Mouse (Mus musculus) liver, adult 2 months (tissue): ENCODE measurements around the gene Kbtbd13. TPM values are rescaled to one million over a fixed set of nuclear protein-coding genes. Genes with fewer than 3 reads are reported as not detected.
A peak's percentile ranks its signal among the peaks of the same experiment; 100 is the strongest.

Experiments used
- DNase-seq: peaks from one replicate; pipeline ENCODE4 v3.0.0-alpha.2; 2011; ENCODE audit warnings: low read depth, low spot score; ENCODE audit errors: extremely low read depth
- H3K27ac ChIP-seq: fragments of 200-500 bp; replicated peaks from 2 replicates; pipeline ENCODE4 v1.5.1; 2012; ENCODE audit warnings: low read depth, mild to moderate bottlenecking, control low read depth, inconsistent platforms, low read length; ENCODE audit not compliant: insufficient read depth
- H3K27me3 ChIP-seq: fragments of 200-500 bp; 2 replicates; pipeline ENCODE4 v1.6.1; 2012; ENCODE audit warnings: mild to moderate bottlenecking, moderate library complexity, low read length, inconsistent platforms; ENCODE audit not compliant: control insufficient read depth, insufficient read depth
- H3K36me3 ChIP-seq: fragments of 200-500 bp; 2 replicates; pipeline ENCODE4 v1.6.1; 2012; ENCODE audit warnings: low read length, inconsistent platforms; ENCODE audit not compliant: control insufficient read depth, insufficient read depth
- H3K4me1 ChIP-seq: fragments of 200-500 bp; 2 replicates; pipeline ENCODE4 v1.6.1; 2011; ENCODE audit warnings: low read length; ENCODE audit not compliant: control insufficient read depth, insufficient read depth
- H3K4me3 ChIP-seq: fragments of 200-500 bp; 2 replicates; pipeline ENCODE4 v1.5.1; 2011; ENCODE audit warnings: low read depth, mild to moderate bottlenecking, control low read depth, low read length, moderate library complexity; ENCODE audit not compliant: insufficient read depth
- H3K79me2 ChIP-seq: fragments of 200-500 bp; 2 replicates; pipeline ENCODE4 v1.6.1; 2012; ENCODE audit warnings: inconsistent platforms, mild to moderate bottlenecking, low read length, moderate library complexity; ENCODE audit not compliant: control insufficient read depth, insufficient read depth
- H3K9ac ChIP-seq: fragments of 200-500 bp; 2 replicates; pipeline ENCODE4 v1.6.1; 2012; ENCODE audit warnings: low read depth, mild to moderate bottlenecking, control low read depth, inconsistent platforms, low read length
- CTCF ChIP-seq: fragments of 200-500 bp; IDR thresholded peaks from 2 replicates; pipeline ENCODE4 v1.5.1; 2011; ENCODE audit warnings: low read depth, low read length, control low read depth
- POLR2A ChIP-seq: fragments of 200-500 bp; IDR thresholded peaks from 2 replicates; pipeline ENCODE4 v1.6.1; 2011; ENCODE audit warnings: low read length, control low read depth; ENCODE audit not compliant: insufficient read depth; ENCODE audit errors: extremely low read depth
- WGBS: fragments of 180-500 bp; shearing (Covaris S2); methylation state at CpG from one replicate; pipeline ENCODE4 v1.1.7; 2018; 5-methylcytosine and 5-hydroxymethylcytosine counted together
- polyA plus RNA-seq: library from polyadenylated mRNA; depleted of rRNA; stranded (reverse); fragments of >200 nt; gene quantifications from 2 replicates; pipeline ENCODE4 v1.2.3, GENCODE M21; 2012
- total RNA-seq: library from RNA; depleted of rRNA; stranded (reverse); fragments of >200 nt; gene quantifications from 2 replicates; pipeline ENCODE4 v1.2.3, GENCODE M21; 2014

Kbtbd13 gene
- total and polyA plus RNA-seq, 2 experiments, result 0.28 to 0.49 TPM

DNA sequence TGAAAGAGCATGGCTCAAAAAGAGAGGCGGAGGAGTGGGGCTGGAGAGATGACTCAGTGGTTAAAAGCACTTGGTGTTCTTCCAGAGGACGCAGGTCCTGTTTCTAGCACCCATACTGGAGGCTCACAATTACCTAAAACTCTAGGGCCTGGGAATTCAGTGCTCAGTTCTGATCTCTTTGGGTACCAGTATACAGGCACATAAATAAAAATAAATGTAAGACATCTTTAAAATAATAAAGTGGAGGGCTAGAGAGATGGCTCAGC, 13.7 kb upstream of the Kbtbd13 start:
- 90% methylated on average over 2 of the region's 2 CpGs for WGBS
- no peak for DNase-seq
- no peaks in the 10 kb centered on the region for H3K27me3 ChIP-seq
- no peak overlapping the region for H3K9ac ChIP-seq
- H3K79me2 ChIP-seq, result no peaks in the 10 kb centered on the region
- no peaks in the 10 kb centered on the region for H3K36me3 ChIP-seq
- H3K27ac ChIP-seq, result no peak overlapping the region
- TF ChIP-seq CTCF (no peak), POLR2A (no peak)
- H3K4me3 ChIP-seq, result no peak overlapping the region
- H3K4me1 ChIP-seq, result peaks cover 2% of the 10 kb centered on the region; the same call in 1 of the 2 replicates

DNA sequence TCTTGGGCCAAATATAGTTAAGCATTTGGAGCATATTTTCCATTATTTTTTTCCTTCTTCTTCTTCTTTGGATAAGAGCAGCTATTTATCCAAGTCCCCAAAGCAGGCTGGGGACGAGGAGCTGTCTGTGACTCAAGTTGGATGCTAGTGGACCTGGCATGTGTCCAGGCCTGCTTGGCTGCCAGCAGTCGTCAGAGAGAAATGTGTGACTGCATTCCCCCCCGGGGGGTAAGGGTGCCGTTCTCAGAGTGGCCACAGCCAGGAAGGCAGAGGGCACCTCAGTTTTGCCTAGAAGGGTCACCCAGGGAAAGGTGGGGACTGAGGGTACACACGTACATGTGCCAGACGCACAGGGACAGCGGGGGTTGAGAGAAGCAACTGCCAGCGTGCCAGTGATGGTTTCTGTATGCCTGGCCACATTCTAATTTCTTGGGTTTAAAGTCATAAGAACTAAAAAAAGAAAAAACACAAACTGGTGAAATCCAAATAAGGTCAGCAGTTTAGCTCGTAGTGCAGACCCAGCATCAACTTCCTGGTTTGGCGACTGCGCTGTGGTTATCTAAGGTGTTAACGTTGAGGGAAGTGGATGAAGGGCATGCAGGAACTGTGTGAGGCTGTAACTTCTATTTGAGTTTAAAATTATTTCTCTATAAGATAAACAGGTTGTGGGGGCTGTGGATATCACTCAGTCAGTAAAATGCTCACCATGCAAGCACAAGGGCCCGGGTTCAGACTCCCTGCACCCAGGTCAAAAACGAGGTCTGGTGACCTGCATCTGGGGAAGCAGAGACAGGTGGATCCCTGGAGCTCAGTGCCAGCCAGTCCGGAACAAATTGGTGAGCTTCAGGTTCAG, 13.1 kb upstream of the Kbtbd13 start:
- WGBS, result 67% methylated on average over 15 of the region's 15 CpGs
- H3K27ac ChIP-seq, result no peak overlapping the region

GRCm38 (mm10) chr9:65399934-65400333, 8.5 kb upstream of the Kbtbd13 start:
- Histone ChIP-seq H3K36me3 (no peaks in the 10 kb centered on the region), H3K27me3 (0 out of 2 replicates have a peak, but pooled peaks cover 2% of the 10 kb centered on the region), H3K79me2 (no peaks in the 10 kb centered on the region), H3K4me1 (no peaks in the 10 kb centered on the region), H3K9ac (no peak overlapping the region), H3K27ac (no peak overlapping the region), H3K4me3 (no peak overlapping the region)
- DNase-seq, result no peak
- WGBS, result 85% methylated on average over 6 of the region's 6 CpGs
- TF ChIP-seq POLR2A, result no peak
- no peak for TF ChIP-seq CTCF

More for the DNA sequence above, 13.1 kb upstream of the Kbtbd13 start:
- H3K36me3 ChIP-seq, result no peaks in the 10 kb centered on the region
- H3K79me2 ChIP-seq, result no peaks in the 10 kb centered on the region
- TF ChIP-seq POLR2A (no peak), CTCF (no peak)
- H3K4me3 ChIP-seq, result no peak overlapping the region
- H3K9ac ChIP-seq, result no peak overlapping the region
- peaks cover 2% of the 10 kb centered on the region; the same call in 1 of the 2 replicates for H3K4me1 ChIP-seq
- DNase-seq, result no peak
- H3K27me3 ChIP-seq, result no peaks in the 10 kb centered on the region

- no peaks in the 10 kb centered on the region for H3K36me3 ChIP-seq
- DNase-seq, result no peak
- no peaks in the 10 kb centered on the region for H3K79me2 ChIP-seq
- peak within 1 kb of the TSS; percentile 35; the same call in 1 of the 2 replicates for H3K4me3 ChIP-seq
- no peak for TF ChIP-seq POLR2A
- no peak for TF ChIP-seq CTCF
- no peak within 1 kb of the TSS; the same call in 1 of the 2 replicates for H3K9ac ChIP-seq
- no peak within 1 kb of the TSS for H3K27ac ChIP-seq
- WGBS, result 4% methylated on average over 24 of the region's 24 CpGs
- H3K27me3 ChIP-seq, result 0 out of 2 replicates have a peak, but pooled peaks cover 2% of the 10 kb centered on the region
- 0 out of 2 replicates have a peak, but pooled peaks cover 2% of the 10 kb centered on the region for H3K4me1 ChIP-seq
Observed at GRCm38 (mm10) chr9:65398279-65398678, 6.8 kb upstream of the Kbtbd13 start, which contains the start of gene Rasl12. TSS of gene Rasl12 (plus strand) at chr9:65398506.

DNA sequence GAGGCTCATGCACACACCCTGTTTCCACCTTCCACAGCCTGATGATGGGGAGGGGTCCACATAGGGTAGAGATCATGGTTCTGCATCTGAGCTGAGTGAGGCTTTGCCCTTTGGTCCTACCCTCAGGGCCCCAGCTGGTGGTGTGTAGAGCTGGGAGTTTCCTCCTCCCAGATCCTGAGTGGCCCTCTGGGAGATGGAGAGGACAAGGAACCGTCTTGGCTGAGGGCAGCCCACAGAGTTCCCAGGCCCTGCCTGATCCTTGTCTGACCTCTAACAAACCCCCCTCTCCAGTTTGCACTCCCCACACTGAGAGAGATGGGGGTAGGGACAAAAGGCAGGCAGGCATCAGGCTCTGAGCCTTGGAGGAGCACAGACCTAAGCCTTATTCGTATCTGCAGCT, 2.9 kb upstream of the Kbtbd13 start:
- no peak overlapping the region for H3K27ac ChIP-seq
- WGBS, result 90% methylated on average over 2 of the region's 2 CpGs
- H3K79me2 ChIP-seq, result no peaks in the 10 kb centered on the region
- no peaks in the 10 kb centered on the region for H3K36me3 ChIP-seq
- peaks cover 9% of the 10 kb centered on the region; the same call in 1 of the 2 replicates for H3K27me3 ChIP-seq
- DNase-seq, result no peak
- TF ChIP-seq POLR2A (no peak), CTCF (no peak)
- H3K4me3 ChIP-seq, result no peak overlapping the region
- H3K9ac ChIP-seq, result no peak overlapping the region
- H3K4me1 ChIP-seq, result peaks cover 11% of the 10 kb centered on the region; the same call in 1 of the 2 replicates

- H3K4me1 ChIP-seq, result peaks cover 11% of the 10 kb centered on the region; the same call in 1 of the 2 replicates
- H3K9ac ChIP-seq, result no peak overlapping the region
- no peak overlapping the region for H3K4me3 ChIP-seq
- peaks cover 9% of the 10 kb centered on the region; the same call in 1 of the 2 replicates for H3K27me3 ChIP-seq
- no peak for DNase-seq
- no peak overlapping the region for H3K27ac ChIP-seq
- no peaks in the 10 kb centered on the region for H3K36me3 ChIP-seq
- 51% methylated on average over 2 of the region's 2 CpGs for WGBS
- TF ChIP-seq CTCF (no peak), POLR2A (no peak)
- H3K79me2 ChIP-seq, result no peaks in the 10 kb centered on the region
Observed at GRCm38 (mm10) chr9:65393606-65394005, 2.2 kb upstream of the Kbtbd13 start.
